Mouse (Mus musculus): ENCODE measurements around the gene Csmd2. TPM values are rescaled to one million over a fixed set of nuclear protein-coding genes. Genes with fewer than 3 reads are reported as not detected.

The Csmd2 gene
- polyA plus RNA-seq, 1 experiment from 2014 or later = not detected

GRCm38 (mm10) chr4:127985874-127986273 lies 1.8 kb upstream of the Csmd2 start:
- H3K4me1 ChIP-seq (ENCODE audit: insufficient read depth, low read length) = peaks cover 8% of the 10 kb centered on the region; the same call in 1 of the 2 replicates
- no peaks in the 10 kb centered on the region for H3K9me3 ChIP-seq (ENCODE audit: low read length)
- H3K4me2 ChIP-seq (replicated peaks; ENCODE audit: low read depth, low read length) = no peak overlapping the region
- H3K36me3 ChIP-seq (ENCODE audit: insufficient read depth, low read length) = no peaks in the 10 kb centered on the region
- no peak overlapping the region for H3K4me3 ChIP-seq (ENCODE audit: low read length)
- 14% methylated on average over 10 of the region's 10 CpGs for WGBS
- ATAC-seq (ENCODE audit: low FRiP score, low TSS enrichment) = no peak
- H3K27ac ChIP-seq (ENCODE audit: low read length) = no peak overlapping the region
- H3K9ac ChIP-seq (replicated peaks; ENCODE audit: low read length) = no peak overlapping the region
- peaks cover 60% of the 10 kb centered on the region for H3K27me3 ChIP-seq (ENCODE audit: insufficient read depth, low read length)

- Histone ChIP-seq H3K9ac (replicated peaks; ENCODE audit: low read length) (no peak overlapping the region), H3K4me1 (ENCODE audit: insufficient read depth, low read length) (peaks cover 8% of the 10 kb centered on the region; the same call in 1 of the 2 replicates), H3K9me3 (ENCODE audit: low read length) (no peaks in the 10 kb centered on the region), H3K4me2 (replicated peaks; ENCODE audit: low read depth, low read length) (no peak overlapping the region), H3K27me3 (ENCODE audit: insufficient read depth, low read length) (peaks cover 63% of the 10 kb centered on the region), H3K36me3 (ENCODE audit: insufficient read depth, low read length) (no peaks in the 10 kb centered on the region), H3K4me3 (ENCODE audit: low read length) (peak overlapping the region; percentile 15; the same call in 1 of the 2 replicates), H3K27ac (ENCODE audit: low read length) (no peak overlapping the region)
- no peak for ATAC-seq (ENCODE audit: low FRiP score, low TSS enrichment)
- WGBS = 1% methylated on average over 25 of the region's 25 CpGs
Observed at GRCm38 (mm10) chr4:127986491-127987075, 1.1 kb upstream of the Csmd2 start.

GRCm38 (mm10) chr4:127987270-127987669 lies 387 bp upstream of the Csmd2 start:
- no peak overlapping the region for H3K9ac ChIP-seq (replicated peaks; ENCODE audit: low read length)
- no peak overlapping the region for H3K27ac ChIP-seq (ENCODE audit: low read length)
- H3K4me1 ChIP-seq (ENCODE audit: insufficient read depth, low read length) = peaks cover 8% of the 10 kb centered on the region; the same call in 1 of the 2 replicates
- H3K4me2 ChIP-seq (replicated peaks; ENCODE audit: low read depth, low read length) = peak overlapping the region; percentile 62
- ATAC-seq (ENCODE audit: low FRiP score, low TSS enrichment) = no peak
- H3K9me3 ChIP-seq (ENCODE audit: low read length) = no peaks in the 10 kb centered on the region
- peaks cover 63% of the 10 kb centered on the region for H3K27me3 ChIP-seq (ENCODE audit: insufficient read depth, low read length)
- WGBS = 8% methylated on average over 10 of the region's 10 CpGs
- H3K36me3 ChIP-seq (ENCODE audit: insufficient read depth, low read length) = no peaks in the 10 kb centered on the region
- peak overlapping the region; percentile 36 for H3K4me3 ChIP-seq (ENCODE audit: low read length)

GRCm38 (mm10) chr4:127988526-127989180 lies 996 bp downstream of the Csmd2 start:
- H3K27me3 ChIP-seq (ENCODE audit: insufficient read depth, low read length) = peaks cover 63% of the 10 kb centered on the region
- H3K36me3 ChIP-seq (ENCODE audit: insufficient read depth, low read length) = no peaks in the 10 kb centered on the region
- peaks cover 8% of the 10 kb centered on the region; the same call in 1 of the 2 replicates for H3K4me1 ChIP-seq (ENCODE audit: insufficient read depth, low read length)
- no peak overlapping the region for H3K27ac ChIP-seq (ENCODE audit: low read length)
- peak overlapping the region; percentile 62 for H3K4me2 ChIP-seq (replicated peaks; ENCODE audit: low read depth, low read length)
- ATAC-seq (ENCODE audit: low FRiP score, low TSS enrichment) = no peak
- H3K9me3 ChIP-seq (ENCODE audit: low read length) = no peaks in the 10 kb centered on the region
- H3K9ac ChIP-seq (replicated peaks; ENCODE audit: low read length) = no peak overlapping the region
- H3K4me3 ChIP-seq (ENCODE audit: low read length) = peak overlapping the region; percentile 36
- WGBS = 1% methylated on average over 37 of the region's 39 CpGs

- H3K27me3 ChIP-seq (ENCODE audit: insufficient read depth, low read length) = peaks cover 63% of the 10 kb centered on the region
- H3K4me2 ChIP-seq (replicated peaks; ENCODE audit: low read depth, low read length) = no peak overlapping the region
- H3K9ac ChIP-seq (replicated peaks; ENCODE audit: low read length) = no peak overlapping the region
- no peaks in the 10 kb centered on the region for H3K9me3 ChIP-seq (ENCODE audit: low read length)
- 11% methylated on average over 18 of the region's 18 CpGs for WGBS
- no peak overlapping the region for H3K4me3 ChIP-seq (ENCODE audit: low read length)
- no peak overlapping the region for H3K27ac ChIP-seq (ENCODE audit: low read length)
- H3K4me1 ChIP-seq (ENCODE audit: insufficient read depth, low read length) = peaks cover 8% of the 10 kb centered on the region; the same call in 1 of the 2 replicates
- ATAC-seq (ENCODE audit: low FRiP score, low TSS enrichment) = no peak
- H3K36me3 ChIP-seq (ENCODE audit: insufficient read depth, low read length) = no peaks in the 10 kb centered on the region
Observed at GRCm38 (mm10) chr4:127989347-127989995, 1.8 kb downstream of the Csmd2 start.

GRCm38 (mm10) chr4:127999281-127999680 lies 11.6 kb downstream of the Csmd2 start:
- Histone ChIP-seq H3K36me3 (ENCODE audit: insufficient read depth, low read length) (no peaks in the 10 kb centered on the region), H3K9ac (replicated peaks; ENCODE audit: low read length) (no peak overlapping the region), H3K4me3 (ENCODE audit: low read length) (no peak overlapping the region), H3K27ac (ENCODE audit: low read length) (no peak overlapping the region), H3K4me2 (replicated peaks; ENCODE audit: low read depth, low read length) (no peak overlapping the region), H3K27me3 (ENCODE audit: insufficient read depth, low read length) (no peaks in the 10 kb centered on the region), H3K9me3 (ENCODE audit: low read length) (no peaks in the 10 kb centered on the region), H3K4me1 (ENCODE audit: insufficient read depth, low read length) (no peaks in the 10 kb centered on the region)
- WGBS = 74% methylated on average over 3 of the region's 3 CpGs
- ATAC-seq (ENCODE audit: low FRiP score, low TSS enrichment) = no peak

GRCm38 (mm10) chr4:128002638-128003101 lies 15.0 kb downstream of the Csmd2 start:
- WGBS = 68% methylated on average over 4 of the region's 4 CpGs
- H3K4me2 ChIP-seq (replicated peaks; ENCODE audit: low read depth, low read length) = no peak overlapping the region
- ATAC-seq (ENCODE audit: low FRiP score, low TSS enrichment) = no peak
- H3K4me1 ChIP-seq (ENCODE audit: insufficient read depth, low read length) = no peaks in the 10 kb centered on the region
- no peak overlapping the region for H3K9ac ChIP-seq (replicated peaks; ENCODE audit: low read length)
- H3K9me3 ChIP-seq (ENCODE audit: low read length) = no peaks in the 10 kb centered on the region
- H3K27ac ChIP-seq (ENCODE audit: low read length) = no peak overlapping the region
- no peaks in the 10 kb centered on the region for H3K36me3 ChIP-seq (ENCODE audit: insufficient read depth, low read length)
- no peaks in the 10 kb centered on the region for H3K27me3 ChIP-seq (ENCODE audit: insufficient read depth, low read length)
- no peak overlapping the region for H3K4me3 ChIP-seq (ENCODE audit: low read length)

DNA sequence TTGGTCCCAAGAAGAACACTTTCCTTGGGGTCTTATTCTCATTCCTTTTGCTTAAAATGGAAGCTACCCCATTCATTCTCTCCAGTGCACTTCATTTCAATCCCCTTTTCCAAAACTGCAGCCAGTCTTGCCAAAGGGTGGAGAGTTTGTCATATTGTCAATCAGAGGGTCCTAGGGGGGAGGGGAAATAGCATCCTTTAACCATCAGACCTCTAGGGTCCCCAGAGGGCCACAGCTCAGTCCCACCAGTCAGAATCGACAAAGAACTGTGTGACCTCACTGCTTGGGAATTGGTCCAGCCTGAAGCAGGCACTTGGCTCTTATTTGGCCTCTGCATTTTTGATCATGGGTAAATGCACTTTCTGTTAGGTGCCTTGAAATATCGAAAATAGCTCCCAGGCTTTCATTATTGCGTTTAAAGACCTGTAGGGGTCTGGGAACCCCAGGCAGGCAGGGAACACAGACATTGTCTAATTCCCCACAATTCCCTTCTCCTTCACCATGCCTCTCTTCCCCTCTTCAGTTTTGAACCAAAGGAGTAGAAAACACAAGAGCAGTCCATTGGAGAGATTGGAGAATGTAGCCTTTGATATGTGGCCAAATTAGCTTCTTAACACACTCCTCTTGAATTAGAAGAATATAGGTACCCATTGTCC lies 17.3 kb downstream of the Csmd2 start:
- no peaks in the 10 kb centered on the region for H3K27me3 ChIP-seq (ENCODE audit: insufficient read depth, low read length)
- no peaks in the 10 kb centered on the region for H3K9me3 ChIP-seq (ENCODE audit: low read length)
- H3K4me2 ChIP-seq (replicated peaks; ENCODE audit: low read depth, low read length) = no peak overlapping the region
- H3K36me3 ChIP-seq (ENCODE audit: insufficient read depth, low read length) = no peaks in the 10 kb centered on the region
- 76% methylated on average over 3 of the region's 3 CpGs for WGBS
- H3K4me1 ChIP-seq (ENCODE audit: insufficient read depth, low read length) = no peaks in the 10 kb centered on the region
- no peak for ATAC-seq (ENCODE audit: low FRiP score, low TSS enrichment)
- H3K27ac ChIP-seq (ENCODE audit: low read length) = no peak overlapping the region
- H3K9ac ChIP-seq (replicated peaks; ENCODE audit: low read length) = no peak overlapping the region
- H3K4me3 ChIP-seq (ENCODE audit: low read length) = no peak overlapping the region

DNA sequence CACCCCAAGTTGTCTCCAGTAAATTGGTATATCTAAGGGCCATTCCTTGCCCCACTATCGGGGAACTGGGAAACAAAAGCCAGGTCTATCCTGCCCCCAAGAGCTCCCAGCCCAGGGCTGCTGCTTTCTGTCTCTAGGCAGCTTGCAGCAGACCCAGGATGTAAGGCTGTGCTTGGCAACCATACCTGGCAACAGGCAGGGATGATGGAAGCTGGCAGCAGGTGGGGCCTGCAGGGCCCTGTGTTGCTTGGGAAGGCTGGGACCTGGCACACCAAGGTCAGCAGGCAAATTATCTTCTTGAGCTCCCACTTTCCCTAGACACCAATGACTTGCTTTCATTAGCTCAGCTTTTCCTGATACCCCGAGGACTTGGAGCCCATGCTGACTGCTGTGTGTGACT lies 31.8 kb downstream of the Csmd2 start:
- no peak overlapping the region for H3K4me3 ChIP-seq (ENCODE audit: low read length)
- no peak for ATAC-seq (ENCODE audit: low FRiP score, low TSS enrichment)
- H3K4me2 ChIP-seq (replicated peaks; ENCODE audit: low read depth, low read length) = no peak overlapping the region
- H3K27me3 ChIP-seq (ENCODE audit: insufficient read depth, low read length) = no peaks in the 10 kb centered on the region
- H3K4me1 ChIP-seq (ENCODE audit: insufficient read depth, low read length) = no peaks in the 10 kb centered on the region
- H3K36me3 ChIP-seq (ENCODE audit: insufficient read depth, low read length) = no peaks in the 10 kb centered on the region
- H3K9ac ChIP-seq (replicated peaks; ENCODE audit: low read length) = no peak overlapping the region
- WGBS = 78% methylated on average over 2 of the region's 2 CpGs
- H3K27ac ChIP-seq (ENCODE audit: low read length) = no peak overlapping the region
- no peaks in the 10 kb centered on the region for H3K9me3 ChIP-seq (ENCODE audit: low read length)
